Mouse (Mus musculus): ENCODE data around the gene Pitpna.
A peak's percentile ranks its signal among the peaks of the same experiment; 100 is the strongest.
"Not testable (repeated sequence)": the region's sequence is repeated elsewhere in the genome, so short reads cannot be mapped to it uniquely, and the experiment has no call there.

Pitpna gene

DNA sequence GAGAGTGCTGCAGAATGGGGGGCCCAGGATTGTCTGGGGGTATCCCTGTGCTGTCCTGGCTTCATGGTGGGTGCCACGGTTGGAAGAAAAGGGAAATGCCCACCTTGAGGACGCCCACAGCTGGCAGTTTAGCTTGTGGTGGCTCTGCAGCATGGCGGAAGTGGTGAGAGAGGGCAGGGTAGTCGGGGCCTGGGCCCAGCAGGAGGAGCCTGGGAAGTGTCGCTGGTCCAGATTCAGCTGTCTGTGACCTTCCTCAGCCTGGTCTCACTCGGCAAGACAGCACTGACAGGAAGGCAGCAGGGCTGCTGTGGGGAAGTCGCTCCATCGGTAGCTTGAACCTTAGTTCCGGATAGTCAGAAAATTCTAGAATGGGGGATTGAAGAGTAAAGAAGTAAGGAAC is 6.5 kb downstream of the Pitpna start:
- DNase-seq, result no peak

DNA sequence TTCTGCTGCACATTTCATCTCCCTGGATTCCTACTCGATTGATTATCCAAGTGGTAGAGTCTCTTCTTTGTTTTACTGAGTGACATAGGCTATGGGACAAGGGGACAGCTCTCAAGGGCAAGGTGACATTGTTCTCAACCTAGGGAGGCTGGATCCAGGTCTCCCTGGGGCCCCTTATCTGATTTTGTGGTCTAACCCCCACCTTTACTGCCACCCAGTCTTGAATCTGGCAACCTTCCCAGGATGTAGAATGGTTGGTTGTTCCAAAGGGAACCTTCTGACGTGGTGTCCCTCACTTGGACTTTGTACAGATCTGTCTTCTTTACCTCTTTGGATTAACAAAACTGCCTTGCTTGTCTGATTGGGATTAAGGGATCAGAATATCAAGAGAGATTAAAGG is 7.5 kb downstream of the Pitpna start:
- DNase-seq, result no peak

DNA sequence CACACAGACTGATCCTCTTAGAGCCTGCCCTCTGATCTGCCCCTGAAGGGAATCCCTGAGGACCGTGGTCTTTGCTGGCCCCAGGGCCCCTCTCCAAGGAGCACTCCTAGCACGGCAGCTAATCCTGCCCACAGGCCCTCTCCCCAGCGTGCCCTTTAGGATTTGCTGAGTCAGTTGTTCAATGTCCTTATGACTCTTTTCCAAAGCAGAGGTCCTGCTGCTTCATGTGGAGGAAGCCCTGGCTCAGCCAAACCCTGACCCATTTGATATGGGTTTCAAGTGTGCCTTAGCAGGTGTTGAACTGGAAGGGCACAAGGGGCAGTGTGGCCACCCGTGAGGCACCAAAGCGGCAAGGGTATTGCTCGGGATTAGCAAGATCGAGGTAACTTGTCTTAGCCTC is 7.9 kb downstream of the Pitpna start:
- DNase-seq, result no peak

DNA sequence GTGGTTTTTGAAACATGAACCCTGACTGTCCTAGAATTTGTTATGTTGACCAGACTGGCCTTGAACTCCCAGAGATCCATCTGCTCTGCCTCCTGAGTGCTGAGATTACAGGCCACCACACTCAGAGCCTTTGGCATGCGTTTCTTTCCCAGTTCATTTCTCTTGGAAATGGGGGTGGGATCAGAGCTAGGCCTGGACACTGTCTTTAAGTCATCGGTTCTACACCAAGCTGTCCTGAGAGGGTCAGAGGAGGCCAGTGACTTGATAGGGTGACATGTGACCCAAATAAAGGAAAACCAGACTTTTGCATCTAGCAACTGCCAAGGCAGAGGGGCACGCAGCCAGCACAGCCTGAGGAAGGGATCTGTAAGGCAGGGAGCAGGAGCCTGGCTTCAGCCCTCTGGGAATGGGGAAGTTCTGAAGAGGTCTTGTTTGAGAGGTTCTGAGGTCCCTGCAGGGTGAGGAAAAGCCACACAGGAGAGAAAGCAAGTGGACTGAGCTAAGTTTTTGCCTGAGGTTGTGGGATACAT is 8.9 kb downstream of the Pitpna start:
- no peak for DNase-seq

DNA sequence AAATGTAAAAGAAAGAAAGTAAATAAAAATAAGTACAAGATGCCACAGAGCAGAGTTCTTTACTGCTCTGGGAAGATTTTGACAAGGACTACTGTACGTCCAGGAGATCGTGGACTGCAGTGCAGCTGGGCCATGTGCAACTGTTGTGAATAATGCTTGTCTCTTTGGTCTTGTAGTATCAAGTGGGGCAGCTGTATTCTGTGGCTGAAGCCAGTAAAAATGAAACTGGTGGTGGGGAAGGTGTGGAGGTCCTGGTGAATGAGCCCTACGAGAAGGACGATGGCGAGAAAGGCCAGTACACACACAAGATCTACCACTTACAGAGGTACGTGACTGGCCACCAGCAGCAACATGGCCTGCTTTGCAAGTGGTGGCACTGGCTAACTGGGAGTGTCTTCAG is 10.1 kb downstream of the Pitpna start:
- no peak for DNase-seq

DNA sequence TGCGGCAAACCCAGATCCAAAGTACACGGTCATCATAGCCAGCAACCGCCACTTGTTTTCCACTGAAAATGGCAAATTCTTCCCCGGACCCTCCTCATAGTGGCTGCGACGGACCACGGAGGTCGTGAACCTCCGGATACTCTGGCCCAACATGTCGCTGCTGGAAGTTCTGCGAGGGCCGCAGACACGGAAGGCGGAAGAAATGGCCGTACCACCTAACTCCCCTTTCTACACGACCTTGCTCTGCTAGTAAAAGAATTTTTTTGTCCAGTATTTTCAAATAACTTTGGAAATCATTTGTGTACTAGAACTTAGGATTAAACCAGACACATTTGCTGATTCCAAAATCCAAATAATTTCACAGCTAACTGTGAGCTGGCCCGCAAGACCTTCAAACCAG is 11.9 kb downstream of the Pitpna start:
- DNase-seq, result not testable (repeated sequence)

DNA sequence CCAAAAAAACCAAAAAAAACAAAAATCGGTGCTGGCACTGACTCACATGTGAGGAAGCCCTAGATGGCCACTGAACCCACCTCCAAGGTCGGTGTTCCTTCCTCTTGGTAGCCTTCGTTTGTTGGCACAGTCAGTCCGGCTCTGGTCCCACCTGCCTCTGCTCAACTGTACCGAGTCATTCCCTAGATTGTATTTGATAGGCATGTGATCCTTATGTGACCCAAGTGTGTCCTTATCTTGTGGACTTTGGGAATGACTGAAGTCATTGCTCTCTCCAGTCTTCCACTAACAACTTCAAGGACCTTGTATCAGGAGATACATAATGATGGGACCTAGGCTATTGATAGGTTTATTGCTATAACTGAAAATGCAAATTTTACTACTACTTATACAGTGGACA is 16.9 kb downstream of the Pitpna start:
- no peak for DNase-seq

DNA sequence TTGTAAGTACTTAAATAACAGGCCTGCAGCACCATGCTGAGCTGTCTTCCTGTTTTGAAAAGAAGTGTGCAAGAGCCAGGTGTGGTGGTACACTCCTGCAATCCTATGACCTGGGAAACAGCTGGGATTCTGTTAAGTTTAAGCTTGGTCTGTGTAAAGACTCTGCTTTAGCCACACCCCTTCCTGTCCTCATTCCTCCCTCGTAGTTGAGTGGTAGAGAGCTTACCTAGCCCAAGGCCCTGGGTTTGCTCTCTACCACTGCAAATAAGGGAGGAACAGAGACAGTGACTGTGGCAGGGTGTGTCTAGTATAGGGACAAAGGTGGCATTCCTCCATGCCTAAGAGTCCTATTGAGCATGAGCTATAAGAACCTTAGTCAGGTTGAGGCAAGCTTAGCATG is 17.4 kb downstream of the Pitpna start:
- no peak for DNase-seq

DNA sequence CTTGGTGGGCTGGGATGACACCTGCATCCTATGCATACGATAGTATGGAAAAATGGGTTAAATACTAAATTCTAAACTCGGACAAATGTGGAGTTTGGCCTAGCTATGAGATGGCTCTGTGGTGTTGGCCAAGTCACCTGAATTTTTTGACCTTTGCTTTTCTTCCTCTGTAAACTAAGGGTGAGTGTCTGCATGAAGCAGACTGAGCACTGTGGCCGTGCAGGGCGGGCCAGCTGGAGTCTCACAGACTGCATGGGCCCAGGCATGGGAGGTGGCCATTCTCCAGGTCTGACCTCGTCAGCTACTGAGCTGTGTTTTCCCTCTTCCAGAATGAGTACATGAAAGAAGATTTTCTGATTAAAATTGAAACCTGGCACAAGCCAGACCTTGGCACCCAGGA is 20.9 kb downstream of the Pitpna start:
- DNase-seq, result no peak

DNA sequence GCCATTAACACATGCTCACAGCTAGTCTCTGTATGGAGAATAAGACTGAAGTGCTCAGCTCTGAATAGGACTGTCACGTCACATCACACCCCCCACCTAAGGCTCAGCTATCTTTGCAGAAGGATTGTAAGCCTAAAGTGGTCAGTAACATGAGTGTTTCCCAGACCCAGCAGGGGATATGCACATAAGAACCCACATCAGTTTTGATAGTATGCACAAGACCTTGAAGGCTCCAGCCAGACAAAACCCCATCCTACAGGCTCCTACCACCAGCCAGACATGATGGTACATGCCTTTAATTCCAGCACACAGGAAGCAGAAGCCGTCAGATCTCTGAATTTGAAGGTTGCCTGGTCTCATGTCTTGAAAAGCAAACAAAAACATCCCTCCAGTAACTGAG is 22.1 kb downstream of the Pitpna start:
- no peak for DNase-seq

DNA sequence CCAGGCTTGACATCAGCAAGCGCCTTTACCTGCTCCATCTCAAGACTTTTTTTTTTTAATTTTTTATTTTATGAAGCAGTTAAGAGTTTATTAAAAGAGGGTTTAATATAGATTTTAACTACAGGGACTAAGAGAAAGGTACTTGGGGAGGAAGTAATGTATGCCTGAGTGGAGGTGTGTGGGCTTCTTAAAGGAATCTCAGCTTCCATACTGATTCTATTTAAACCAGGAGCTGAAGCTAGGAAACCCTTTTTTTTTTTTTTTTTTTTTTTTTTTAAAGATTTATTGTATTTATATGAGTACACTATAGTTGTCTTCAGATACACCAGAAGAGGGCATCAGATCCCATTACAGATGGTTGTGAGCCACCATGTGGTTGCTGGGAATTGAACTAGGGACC is 26.9 kb downstream of the Pitpna start:
- DNase-seq, result no peak

DNA sequence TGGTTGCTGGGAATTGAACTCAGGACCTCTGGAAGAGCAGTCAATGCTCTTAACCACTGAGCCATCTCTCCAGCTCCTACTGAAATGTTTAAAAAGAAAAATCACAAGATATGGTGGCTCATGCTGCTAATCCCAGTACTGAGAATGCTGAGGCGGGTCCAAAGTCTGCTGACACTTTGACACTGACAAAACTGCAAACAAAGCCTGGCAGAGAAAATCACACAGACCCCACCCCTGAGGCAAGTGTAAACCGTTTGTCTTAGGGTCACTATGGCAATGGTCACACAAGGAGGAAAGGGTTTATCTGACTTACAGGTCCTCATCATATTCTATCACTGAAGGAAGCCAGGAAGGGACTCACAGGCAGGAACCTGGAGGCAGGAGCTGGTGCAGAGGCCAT is 27.7 kb downstream of the Pitpna start:
- no peak for DNase-seq

DNA sequence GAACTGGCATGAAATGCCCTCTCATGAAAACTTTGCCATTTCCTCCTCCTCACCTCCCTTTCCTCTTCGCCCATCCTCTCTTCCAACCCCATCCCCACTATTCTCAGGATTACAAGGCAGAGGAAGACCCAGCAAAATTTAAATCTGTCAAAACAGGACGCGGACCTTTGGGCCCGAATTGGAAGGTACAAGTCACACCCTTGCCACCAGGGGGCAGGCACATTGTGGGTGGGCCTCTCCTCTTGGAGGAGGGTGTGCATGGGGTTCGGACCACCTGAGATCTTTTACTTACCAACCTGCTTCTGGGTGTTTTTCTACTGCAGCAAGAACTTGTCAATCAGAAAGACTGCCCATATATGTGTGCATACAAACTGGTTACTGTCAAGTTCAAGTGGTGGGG is 31.2 kb downstream of the Pitpna start:
- DNase-seq, result peak; percentile 30

DNA sequence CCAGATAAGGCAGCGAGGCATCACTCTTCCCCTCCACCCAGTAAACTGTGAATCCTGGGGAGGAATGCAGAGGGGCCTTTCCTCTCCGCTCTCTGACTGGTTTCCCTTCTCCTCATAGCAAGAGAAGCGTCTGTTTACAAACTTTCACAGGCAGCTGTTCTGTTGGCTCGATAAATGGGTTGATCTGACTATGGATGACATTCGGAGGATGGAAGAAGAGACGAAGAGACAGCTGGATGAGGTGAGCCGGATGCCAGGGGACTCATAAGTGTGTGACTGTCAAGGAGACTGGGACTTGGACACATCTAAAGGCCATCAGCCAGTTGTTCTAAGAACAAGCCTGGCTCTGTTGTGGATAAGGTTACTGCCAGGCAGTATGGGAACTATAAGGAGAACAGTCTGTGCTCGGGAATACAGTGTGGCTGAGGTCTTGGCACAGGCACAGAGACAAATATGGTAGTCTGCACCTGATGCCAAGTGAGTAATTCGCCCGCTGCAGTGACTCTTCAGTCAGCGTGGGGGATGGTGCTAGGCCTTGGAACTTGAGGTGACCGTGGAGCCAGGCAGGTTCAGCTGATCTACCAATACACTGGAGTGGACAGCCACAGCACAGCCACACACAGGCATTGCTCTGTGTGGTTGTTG is 32.4 kb downstream of the Pitpna start:
- DNase-seq, result no peak

DNA sequence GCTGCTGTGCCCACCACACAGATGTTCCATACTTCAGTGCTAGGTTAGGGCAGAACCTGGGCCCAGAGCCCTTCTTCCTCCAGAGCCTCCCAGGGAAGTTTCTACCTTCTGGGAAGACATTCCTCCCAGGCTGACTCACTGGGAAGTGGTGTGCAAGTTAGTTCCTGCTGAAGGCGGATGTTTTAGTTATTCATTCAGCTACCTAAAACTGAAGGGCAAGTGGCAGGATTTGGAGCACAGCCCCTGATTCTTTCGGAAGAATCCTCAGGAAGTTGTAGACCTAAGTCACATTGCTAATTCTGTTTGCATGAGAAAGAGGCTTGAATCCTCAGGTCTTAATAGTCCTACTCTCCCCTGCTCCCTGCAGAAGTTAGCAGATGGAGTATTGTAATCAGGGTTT is 33.5 kb downstream of the Pitpna start:
- no peak for DNase-seq

DNA sequence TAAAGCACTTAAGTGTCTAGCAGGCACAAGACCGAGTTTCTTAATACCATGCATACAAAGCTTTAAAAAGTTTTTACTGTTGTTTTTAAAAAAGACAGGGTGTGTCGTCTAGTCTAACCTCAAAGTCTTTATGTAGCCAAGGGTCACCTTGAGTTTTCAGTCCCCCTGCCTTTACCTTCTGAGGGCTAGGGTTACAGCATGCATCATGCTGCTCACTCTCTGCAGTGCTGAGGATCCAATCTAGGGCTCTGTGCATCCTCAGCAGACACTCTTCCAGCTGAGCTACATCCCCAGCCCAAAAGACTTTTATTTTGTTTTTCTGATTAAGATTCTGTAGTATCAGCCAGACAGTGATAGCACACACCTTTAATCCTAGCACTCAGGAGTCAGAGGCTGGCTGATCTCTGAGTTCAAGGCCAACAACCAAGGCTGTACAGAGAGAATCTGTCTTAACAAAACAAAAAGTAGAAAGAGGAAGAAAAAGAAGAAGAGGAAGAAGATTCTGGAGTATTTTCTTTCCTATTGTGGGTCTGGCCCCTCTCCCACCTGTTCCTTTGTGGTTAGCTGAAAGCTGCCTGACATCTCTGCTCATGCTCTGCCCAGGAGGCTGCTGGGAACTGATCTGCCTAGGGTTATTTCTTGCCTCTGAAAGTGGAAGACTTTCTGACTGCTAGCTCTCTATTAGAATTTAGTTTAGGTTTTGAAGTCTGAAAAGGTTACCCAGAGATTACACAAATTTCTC is 34.9 kb downstream of the Pitpna start:
- DNase-seq, result no peak

DNA sequence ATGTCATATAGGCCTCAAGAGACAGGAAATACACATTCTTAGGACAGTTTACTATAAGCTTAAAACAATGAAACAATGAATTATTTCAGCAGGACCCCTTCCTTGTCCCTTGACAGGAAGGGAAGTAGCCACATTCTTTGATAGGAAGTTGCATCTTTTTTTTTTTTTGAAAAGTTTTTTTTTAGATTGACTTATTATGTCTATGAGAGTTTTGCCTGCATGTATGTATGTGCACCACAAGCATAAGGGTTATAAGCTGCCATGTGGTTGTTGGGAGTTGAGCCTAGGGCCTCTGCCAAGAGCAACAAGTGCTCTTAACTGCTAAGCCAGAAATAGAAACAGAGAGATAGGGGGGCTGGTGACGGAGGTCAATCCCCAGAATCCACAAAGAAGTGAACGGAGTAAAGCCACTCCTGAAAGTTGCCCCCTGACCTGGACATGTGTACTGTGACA is 36.2 kb downstream of the Pitpna start:
- no peak for DNase-seq

DNA sequence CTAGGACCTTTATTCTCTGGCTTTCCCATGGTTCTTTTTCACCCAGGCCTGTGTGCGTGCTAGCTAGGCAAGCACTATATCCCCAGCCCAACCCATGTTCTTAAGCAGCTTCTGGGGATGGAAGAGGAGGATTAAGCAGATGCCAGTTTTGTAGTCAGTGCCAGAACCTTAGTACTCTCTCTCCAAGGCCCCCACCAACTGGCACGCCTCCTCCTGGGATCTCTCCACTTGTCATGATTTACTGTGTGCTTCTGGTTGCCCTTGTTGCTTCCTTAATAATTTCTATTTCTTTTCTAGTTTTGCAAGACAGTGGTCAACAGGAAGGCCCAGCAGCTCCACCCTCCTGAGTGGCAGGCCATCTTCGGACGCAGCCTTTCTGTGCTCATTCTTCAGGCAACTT is 37.9 kb downstream of the Pitpna start:
- DNase-seq, result no peak

DNA sequence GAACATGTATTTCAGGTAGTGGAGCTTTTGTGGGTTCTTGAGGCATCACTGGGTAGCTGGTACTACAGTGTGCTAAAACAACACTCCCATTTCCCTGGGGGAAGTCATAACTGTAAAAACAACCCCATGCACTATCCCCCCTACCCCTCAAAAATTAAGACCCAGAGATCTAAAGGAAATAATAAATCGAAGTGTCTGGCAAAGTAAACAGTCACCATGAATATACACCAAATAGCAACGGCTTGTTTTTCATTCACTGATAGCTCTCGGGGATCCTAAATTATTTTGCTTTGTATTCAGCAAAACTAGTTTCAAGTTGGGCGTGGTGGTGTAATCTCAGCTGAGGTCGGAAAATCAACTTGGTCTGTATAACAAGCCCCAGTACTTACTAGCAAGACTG is 42.2 kb downstream of the Pitpna start:
- DNase-seq, result no peak

DNA sequence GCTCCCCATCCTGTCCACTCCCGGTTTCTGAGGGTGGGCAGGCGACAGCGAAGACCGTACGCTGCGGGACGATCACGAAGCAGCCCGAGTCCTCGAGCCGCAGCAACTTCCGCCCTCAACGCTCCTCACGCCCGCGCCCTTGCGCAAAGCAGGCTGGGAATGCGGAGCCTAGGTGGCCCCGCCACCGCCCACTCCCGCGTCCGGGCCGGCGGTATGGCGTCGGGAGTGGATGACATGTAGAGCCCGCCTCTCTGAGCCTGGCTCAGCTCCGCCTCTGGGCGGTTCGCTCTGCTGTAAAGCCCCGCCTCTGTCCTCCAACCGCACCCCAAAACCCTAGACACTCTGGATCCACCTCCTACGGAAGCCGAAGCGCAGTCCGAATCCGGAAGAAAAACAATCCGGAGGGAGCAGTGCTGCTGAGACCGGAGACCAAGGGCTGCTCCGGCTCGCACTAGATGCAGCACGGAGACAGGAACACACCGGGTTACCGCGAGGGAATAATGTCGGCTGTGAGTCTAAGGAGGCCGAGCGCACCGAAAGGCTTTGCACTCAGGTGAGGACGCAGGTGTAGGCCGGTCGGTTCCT is 42.8 kb downstream of the Pitpna start, which contains the start of gene Inpp5k:
Gene Inpp5k, plus strand, starts transcription at position 344 of the 585 bp plus-strand sequence.
- DNase-seq, result peak; percentile 98

DNA sequence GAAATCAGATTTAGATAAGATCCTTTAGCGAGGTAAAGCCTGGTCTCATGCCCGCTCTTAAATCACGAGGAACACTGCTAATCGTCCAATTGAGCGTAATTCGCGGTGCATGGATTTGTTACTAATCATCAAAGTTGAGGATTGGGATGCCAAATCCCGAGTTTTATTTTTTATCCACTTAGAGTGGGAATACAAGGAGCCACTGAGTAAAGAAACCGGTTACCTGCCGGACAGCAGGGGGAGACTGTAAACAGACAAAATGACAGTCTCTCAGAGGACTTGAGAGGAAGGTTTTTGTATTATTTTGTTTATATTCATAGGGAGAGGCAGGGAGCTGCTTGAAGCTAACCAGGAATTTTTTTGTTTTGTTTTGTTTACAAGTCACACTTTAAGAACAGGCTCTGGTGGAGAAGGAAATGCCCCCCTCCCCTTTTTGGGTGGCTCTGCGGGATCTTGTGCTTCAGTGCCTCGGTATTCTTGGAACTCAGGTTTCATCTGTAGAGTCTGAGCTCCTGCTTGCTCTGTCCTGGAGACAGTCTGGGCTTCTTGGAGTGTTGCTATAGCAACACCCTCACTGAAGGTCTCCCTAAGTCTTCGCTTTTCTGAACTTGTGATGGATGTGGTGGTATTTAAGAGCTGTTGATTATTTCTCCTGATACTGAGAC is 43.8 kb downstream of the Pitpna start:
- DNase-seq, result no peak

DNA sequence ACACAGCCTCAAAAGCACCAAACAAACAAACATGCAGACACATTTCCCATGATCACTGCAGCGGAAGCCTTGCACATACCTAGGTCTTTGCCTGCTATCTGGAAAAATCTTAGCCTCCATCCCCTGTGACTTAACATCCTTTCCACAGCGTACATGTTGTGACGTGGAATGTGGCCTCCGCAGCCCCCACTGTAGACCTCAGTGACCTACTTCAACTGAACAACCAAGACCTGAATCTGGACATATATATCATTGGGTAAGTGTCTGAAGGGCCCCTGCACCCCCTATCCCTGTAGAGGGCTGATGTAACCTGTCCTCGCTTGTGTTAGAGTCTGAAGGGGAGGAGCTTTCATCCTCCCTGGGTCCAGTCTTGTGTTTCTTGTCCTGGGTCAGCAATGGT is 45.0 kb downstream of the Pitpna start:
- no peak for DNase-seq

DNA sequence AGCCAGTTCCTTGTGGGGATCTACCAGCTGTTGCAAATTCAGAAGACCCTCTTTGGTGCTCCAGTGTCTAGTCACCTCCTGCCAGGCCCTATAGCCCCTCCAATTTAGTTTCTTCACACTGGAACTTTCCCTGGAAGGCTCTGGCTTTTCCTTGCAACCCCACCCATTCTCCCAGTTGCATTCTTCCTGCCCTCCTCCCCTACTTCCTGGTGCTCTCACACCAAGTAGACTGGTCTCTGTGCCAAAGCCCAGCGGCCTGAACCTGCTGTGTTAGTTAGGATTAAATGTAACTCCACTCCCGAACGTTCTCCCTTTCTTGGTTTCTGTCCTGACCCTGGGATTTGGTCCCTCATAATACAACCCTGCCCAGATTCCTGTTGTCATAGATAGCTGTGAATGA is 46.9 kb downstream of the Pitpna start:
- DNase-seq, result no peak

DNA sequence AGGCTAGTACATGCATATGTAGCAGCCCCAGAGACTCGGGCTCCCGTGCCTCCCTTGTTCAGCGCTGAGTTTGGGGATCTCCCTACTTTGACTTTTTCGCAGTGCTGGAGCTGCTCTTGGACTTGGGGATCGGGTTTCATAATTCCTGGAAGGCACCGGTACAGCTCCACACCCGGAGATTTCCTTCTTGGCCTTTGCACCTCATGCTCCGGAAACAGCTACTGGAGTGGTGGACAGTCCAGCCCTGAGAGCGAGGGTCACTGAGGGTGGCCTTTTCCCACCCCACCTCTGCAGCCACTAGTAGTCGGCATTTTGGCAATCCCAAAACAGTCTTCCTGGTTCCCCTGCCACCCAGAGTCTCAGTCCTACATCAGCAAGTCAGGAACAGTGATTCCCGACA is 47.4 kb downstream of the Pitpna start:
- DNase-seq, result no peak
